Mouse (Mus musculus) kidney, embryonic 16.5 days (tissue): Measurements from ENCODE around the gene Gm18336. TPM values are rescaled to one million over a fixed set of nuclear protein-coding genes. Genes with fewer than 3 reads are reported as not detected.

Experiments used
- ATAC-seq: fragments of 200-750 bp; cut with Nextera tagmentation; 2 replicates; pipeline ENCODE4 v1.8.0; 2017; ENCODE audit warnings: moderate TSS enrichment; ENCODE audit not compliant: low FRiP score, low TSS enrichment
- H3K27ac ChIP-seq: fragments of 300-500 bp; sonication (generic); 2 replicates; pipeline ENCODE4 v1.5.1; 2014; ENCODE audit warnings: low read length
- H3K27me3 ChIP-seq: fragments of 300-500 bp; sonication (generic); 2 replicates; pipeline ENCODE4 v1.6.1; 2014; ENCODE audit warnings: low read length, control low read depth, mixed read lengths; ENCODE audit not compliant: insufficient read depth
- H3K36me3 ChIP-seq: fragments of 300-500 bp; sonication (generic); 2 replicates; pipeline ENCODE4 v1.6.1; 2014; ENCODE audit warnings: low read length, control low read depth, mixed read lengths; ENCODE audit not compliant: insufficient read depth
- H3K4me1 ChIP-seq: fragments of 300-500 bp; sonication (generic); 2 replicates; pipeline ENCODE4 v1.6.1; 2014; ENCODE audit warnings: low read length, control low read depth, mixed read lengths; ENCODE audit not compliant: insufficient read depth
- H3K4me2 ChIP-seq: fragments of 300-500 bp; sonication (generic); replicated peaks from 2 replicates; pipeline ENCODE4 v1.6.1; 2014; ENCODE audit warnings: low read depth, low read length
- H3K4me3 ChIP-seq: fragments of 300-500 bp; sonication (generic); 2 replicates; pipeline ENCODE4 v1.5.1; 2014; ENCODE audit warnings: mild to moderate bottlenecking, low read length
- H3K9ac ChIP-seq: fragments of 300-500 bp; sonication (generic); replicated peaks from 2 replicates; pipeline ENCODE4 v1.6.1; 2014; ENCODE audit warnings: low read length
- H3K9me3 ChIP-seq: fragments of 300-500 bp; sonication (generic); 2 replicates; pipeline ENCODE4 v1.6.1; 2016; ENCODE audit warnings: low read length, control low read depth
- WGBS: fragments of 180-500 bp; shearing (Covaris S2); extraction: QIAGEN DNeasy Blood & Tissue Kit; methylation state at CpG from one replicate; pipeline ENCODE4 v1.1.7; 2014; 5-methylcytosine and 5-hydroxymethylcytosine counted together
- polyA plus RNA-seq: library from polyadenylated mRNA; unstranded; fragments of >200 nt; fragmentation: Nextera tagmentation; extraction: Ambion mirVana; gene quantifications from 2 replicates; pipeline ENCODE4 v1.2.1, GENCODE M21; 2015

Gm18336 gene
- polyA plus RNA-seq, 1 experiment from 2014 or later = not detected

- no peak overlapping the region for H3K9ac ChIP-seq
- H3K4me1 ChIP-seq = no peaks in the 10 kb centered on the region
- H3K4me2 ChIP-seq = no peak overlapping the region
- WGBS = 81% methylated on average over 4 of the region's 4 CpGs
- H3K36me3 ChIP-seq = no peaks in the 10 kb centered on the region
- ATAC-seq = no peak
- H3K27me3 ChIP-seq = peaks cover 8% of the 10 kb centered on the region; the same call in 1 of the 2 replicates
- no peak overlapping the region for H3K4me3 ChIP-seq
- no peak overlapping the region for H3K27ac ChIP-seq
- no peaks in the 10 kb centered on the region for H3K9me3 ChIP-seq
Measured at GRCm38 (mm10) chrX:73391481-73391880, 7.1 kb downstream of the Gm18336 start.

- no peaks in the 10 kb centered on the region; the same call in 1 of the 2 replicates for H3K27me3 ChIP-seq
- H3K4me3 ChIP-seq = no peak overlapping the region
- no peak overlapping the region for H3K27ac ChIP-seq
- no peak overlapping the region for H3K4me2 ChIP-seq
- ATAC-seq = no peak
- no peaks in the 10 kb centered on the region for H3K36me3 ChIP-seq
- no peaks in the 10 kb centered on the region for H3K4me1 ChIP-seq
- WGBS = 17% methylated on average over 1 of the region's 1 CpGs
- no peak overlapping the region for H3K9ac ChIP-seq
- H3K9me3 ChIP-seq = no peaks in the 10 kb centered on the region
Measured at GRCm38 (mm10) chrX:73384924-73385323, 13.6 kb downstream of the Gm18336 start.

GRCm38 (mm10) chrX:73384419-73384818 lies 14.1 kb downstream of the Gm18336 start:
- 71% methylated on average over 6 of the region's 6 CpGs for WGBS
- Histone ChIP-seq H3K9me3 (no peaks in the 10 kb centered on the region), H3K27ac (no peak overlapping the region), H3K4me3 (no peak overlapping the region), H3K4me1 (no peaks in the 10 kb centered on the region), H3K36me3 (no peaks in the 10 kb centered on the region), H3K4me2 (no peak overlapping the region), H3K27me3 (no peaks in the 10 kb centered on the region; the same call in 1 of the 2 replicates), H3K9ac (no peak overlapping the region)
- no peak for ATAC-seq

GRCm38 (mm10) chrX:73363291-73363690 lies 35.2 kb downstream of the Gm18336 start:
- Histone ChIP-seq H3K27me3 (peaks cover 8% of the 10 kb centered on the region; the same call in 1 of the 2 replicates), H3K4me2 (no peak overlapping the region), H3K36me3 (no peaks in the 10 kb centered on the region), H3K9ac (no peak overlapping the region), H3K4me3 (no peak overlapping the region), H3K4me1 (no peaks in the 10 kb centered on the region), H3K27ac (no peak overlapping the region), H3K9me3 (no peaks in the 10 kb centered on the region)
- no peak for ATAC-seq

- no peak overlapping the region for H3K27ac ChIP-seq
- H3K27me3 ChIP-seq = peaks cover 4% of the 10 kb centered on the region; the same call in 1 of the 2 replicates
- WGBS = 83% methylated on average over 1 of the region's 1 CpGs
- no peak overlapping the region for H3K9ac ChIP-seq
- no peak for ATAC-seq
- H3K4me1 ChIP-seq = no peaks in the 10 kb centered on the region
- no peak overlapping the region for H3K4me2 ChIP-seq
- peaks cover 35% of the 10 kb centered on the region for H3K36me3 ChIP-seq
- no peak overlapping the region for H3K4me3 ChIP-seq
- no peaks in the 10 kb centered on the region for H3K9me3 ChIP-seq
Measured at GRCm38 (mm10) chrX:73356719-73357118, 41.8 kb downstream of the Gm18336 start.

GRCm38 (mm10) chrX:73356163-73356562 lies 42.4 kb downstream of the Gm18336 start:
- Histone ChIP-seq H3K27ac (no peak overlapping the region), H3K9me3 (no peaks in the 10 kb centered on the region), H3K36me3 (peaks cover 37% of the 10 kb centered on the region), H3K9ac (no peak overlapping the region), H3K4me1 (no peaks in the 10 kb centered on the region), H3K4me2 (no peak overlapping the region), H3K27me3 (peaks cover 3% of the 10 kb centered on the region; the same call in 1 of the 2 replicates), H3K4me3 (no peak overlapping the region)
- 93% methylated on average over 2 of the region's 2 CpGs for WGBS
- no peak for ATAC-seq

Other genes starting within 250 kb of the Gm18336 start
- not detected in 2 replicates for gene Xlr5b, start 249.9 kb downstream of the Gm18336 start, polyA plus RNA-seq
- not detected in 2 replicates for gene DXBay18, start 249.3 kb downstream of the Gm18336 start, polyA plus RNA-seq
- gene Spin2d, start 221.7 kb downstream of the Gm18336 start, polyA plus RNA-seq = not detected in 2 replicates
- gene Xlr3b, start 206.5 kb downstream of the Gm18336 start, polyA plus RNA-seq = 11.8 and 14.0 TPM in 2 replicates
- 0.51 and 1.1 TPM in 2 replicates for gene Xlr4b, start 184.4 kb downstream of the Gm18336 start, polyA plus RNA-seq
- 10.6 and 10.7 TPM in 2 replicates for gene F8a, start 170.4 kb downstream of the Gm18336 start, polyA plus RNA-seq
- not detected in 2 replicates for gene Xlr4c, start 155.6 kb downstream of the Gm18336 start, polyA plus RNA-seq
- not detected in 2 replicates for gene Xlr3c, start 133.3 kb downstream of the Gm18336 start, polyA plus RNA-seq
- gene Xlr5a, start 105.8 kb downstream of the Gm18336 start, polyA plus RNA-seq = not detected in 2 replicates
- not detected in 2 replicates for gene Xlr5c, start 105.8 kb downstream of the Gm18336 start, polyA plus RNA-seq
- not detected in 2 replicates for gene Gm45015, start 61.9 kb downstream of the Gm18336 start, polyA plus RNA-seq
- gene Zfp275, start 56.1 kb downstream of the Gm18336 start, polyA plus RNA-seq = 13.8 and 14.7 TPM in 2 replicates
- 0.10 TPM in 1 of 2 replicates, not detected in the other for gene Zfp92, start 12.4 kb upstream of the Gm18336 start, polyA plus RNA-seq
- not detected in 2 replicates for gene Trex2, start 36.6 kb upstream of the Gm18336 start, polyA plus RNA-seq
- 64.2 and 70.0 TPM in 2 replicates for gene Haus7, start 60.3 kb upstream of the Gm18336 start, polyA plus RNA-seq
- 98.7 and 109 TPM in 2 replicates for gene Bgn, start 84.9 kb upstream of the Gm18336 start, polyA plus RNA-seq
- 0.19 TPM in 2 replicates for gene Atp2b3, start 104.3 kb upstream of the Gm18336 start, polyA plus RNA-seq
- gene Dusp9, start 240.7 kb upstream of the Gm18336 start, polyA plus RNA-seq = 28.9 and 30.5 TPM in 2 replicates